Mouse (Mus musculus): ENCODE data around the gene Ntpcr.

DNA sequence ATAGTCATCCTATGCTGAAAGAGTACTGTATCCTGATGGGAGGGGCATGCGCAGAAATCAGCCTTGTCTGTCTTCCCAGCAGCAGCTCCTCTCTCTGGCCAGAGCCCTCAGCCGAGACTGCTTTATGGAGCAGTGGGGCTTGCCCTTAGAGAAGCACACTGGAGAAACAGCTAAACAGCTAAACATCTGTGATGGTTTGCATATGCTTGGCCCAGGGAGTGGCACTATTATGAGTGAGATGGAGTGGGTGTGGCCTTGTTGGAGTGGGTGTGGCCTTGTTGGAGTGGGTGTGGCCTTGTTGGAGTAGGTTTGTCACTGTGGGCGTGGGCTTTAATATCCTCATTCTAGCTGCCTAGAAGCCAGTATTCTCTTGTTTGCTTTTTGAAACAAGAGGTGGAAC, 36.6 kb upstream of the Ntpcr start:
- TF ChIP-seq POLR2A (IDR thresholded peaks at IDR 0.05; ENCODE audit: low read depth, low read length) (no peak), CTCF (IDR thresholded peaks at IDR 0.05; ENCODE audit: borderline replicate concordance, insufficient read depth, low read length) (no peak)

All from embryonic fibroblast, embryonic 13.5 days (primary cell).